Mouse (Mus musculus): Measurements from ENCODE around the gene Cdc42ep2. TPM values are rescaled to one million over a fixed set of nuclear protein-coding genes. Genes with fewer than 3 reads are reported as not detected.

The Cdc42ep2 gene
- polyA plus RNA-seq, 1 experiment from 2014 or later = 21.3 TPM

GRCm38 (mm10) chr19:5881155-5881554, 43.5 kb downstream of the Cdc42ep2 start:
- TF ChIP-seq EP300 (IDR thresholded peaks at IDR 0.05) (no peak), CTCF (IDR thresholded peaks at IDR 0.05) (no peak)
- 96% methylated on average over 6 of the region's 6 CpGs for WGBS

GRCm38 (mm10) chr19:5879735-5880134, 44.9 kb downstream of the Cdc42ep2 start:
- Histone ChIP-seq H3K4me3 (ENCODE audit: low read depth, low read length) (no peak overlapping the region), H3K36me3 (ENCODE audit: insufficient read depth, low read length) (no peaks in the 10 kb centered on the region), H3K9ac (replicated peaks; ENCODE audit: low read depth) (no peak overlapping the region), H3K4me1 (ENCODE audit: insufficient read depth, low read depth, low read length) (peaks cover 7% of the 10 kb centered on the region; the same call in 1 of the 2 replicates), H3K27me3 (replicated peaks; ENCODE audit: insufficient read depth, low read length) (no peaks in the 10 kb centered on the region), H3K27ac (ENCODE audit: low read length) (no peak overlapping the region), H3K4me2 (replicated peaks; ENCODE audit: low read depth, low read length) (no peak overlapping the region), H3K9me3 (ENCODE audit: low read length) (no peaks in the 10 kb centered on the region)
- TF ChIP-seq CTCF (IDR thresholded peaks at IDR 0.05) = no peak
- no peak for TF ChIP-seq EP300 (IDR thresholded peaks at IDR 0.05)
- ATAC-seq = no peak
- DNase-seq (ENCODE audit: low spot score) = no peak
- WGBS = 93% methylated on average over 7 of the region's 7 CpGs

More at GRCm38 (mm10) chr19:5881155-5881554, 43.5 kb downstream of the Cdc42ep2 start:
- Histone ChIP-seq H3K4me2 (replicated peaks; ENCODE audit: low read depth, low read length) (no peak overlapping the region), H3K4me1 (ENCODE audit: insufficient read depth, low read depth, low read length) (0 out of 2 replicates have a peak, but pooled peaks cover 7% of the 10 kb centered on the region), H3K9me3 (ENCODE audit: low read length) (no peaks in the 10 kb centered on the region), H3K36me3 (ENCODE audit: insufficient read depth, low read length) (no peaks in the 10 kb centered on the region), H3K27ac (ENCODE audit: low read length) (no peak overlapping the region), H3K4me3 (ENCODE audit: low read depth, low read length) (no peak overlapping the region), H3K27me3 (replicated peaks; ENCODE audit: insufficient read depth, low read length) (no peaks in the 10 kb centered on the region), H3K9ac (replicated peaks; ENCODE audit: low read depth) (no peak overlapping the region)
- DNase-seq (ENCODE audit: low spot score) (no peak), ATAC-seq (no peak)

- 68% methylated on average over 3 of the region's 3 CpGs for WGBS
- Histone ChIP-seq H3K4me2 (replicated peaks; ENCODE audit: low read depth, low read length) (peak overlapping the region; percentile 33), H3K9me3 (ENCODE audit: low read length) (no peaks in the 10 kb centered on the region), H3K27me3 (replicated peaks; ENCODE audit: insufficient read depth, low read length) (no peaks in the 10 kb centered on the region), H3K9ac (replicated peaks; ENCODE audit: low read depth) (no peak overlapping the region), H3K27ac (ENCODE audit: low read length) (peak overlapping the region; percentile 91), H3K36me3 (ENCODE audit: insufficient read depth, low read length) (no peaks in the 10 kb centered on the region), H3K4me3 (ENCODE audit: low read depth, low read length) (no peak overlapping the region), H3K4me1 (ENCODE audit: insufficient read depth, low read depth, low read length) (peaks cover 10% of the 10 kb centered on the region; the same call in 1 of the 2 replicates)
- no peak for TF ChIP-seq CTCF (IDR thresholded peaks at IDR 0.05)
- no peak for TF ChIP-seq EP300 (IDR thresholded peaks at IDR 0.05)
- ATAC-seq (no peak), DNase-seq (ENCODE audit: low spot score) (no peak)
These were observed 45.7 kb downstream of the Cdc42ep2 start for GRCm38 (mm10) chr19:5878916-5879315.

- no peaks in the 10 kb centered on the region for H3K27me3 ChIP-seq (replicated peaks; ENCODE audit: insufficient read depth, low read length)
- peak overlapping the region; percentile 6; the same call in 1 of the 2 replicates for H3K4me3 ChIP-seq (ENCODE audit: low read depth, low read length)
- TF ChIP-seq EP300 (IDR thresholded peaks at IDR 0.05) (no peak), CTCF (IDR thresholded peaks at IDR 0.05) (no peak)
- H3K36me3 ChIP-seq (ENCODE audit: insufficient read depth, low read length) = no peaks in the 10 kb centered on the region
- H3K9me3 ChIP-seq (ENCODE audit: low read length) = no peaks in the 10 kb centered on the region
- H3K27ac ChIP-seq (ENCODE audit: low read length) = peak overlapping the region; percentile 91
- WGBS = 22% methylated on average over 7 of the region's 7 CpGs
- peak overlapping the region; percentile 30; the same call in 1 of the 2 replicates for H3K9ac ChIP-seq (replicated peaks; ENCODE audit: low read depth)
- peaks cover 13% of the 10 kb centered on the region; the same call in 1 of the 2 replicates for H3K4me1 ChIP-seq (ENCODE audit: insufficient read depth, low read depth, low read length)
- peak overlapping the region; percentile 33 for H3K4me2 ChIP-seq (replicated peaks; ENCODE audit: low read depth, low read length)
- ATAC-seq (peak; percentile 46), DNase-seq (ENCODE audit: low spot score) (peak; percentile 72)
These were observed 46.3 kb downstream of the Cdc42ep2 start for GRCm38 (mm10) chr19:5878362-5878722.

GRCm38 (mm10) chr19:5877618-5878361, 46.8 kb downstream of the Cdc42ep2 start, which contains the start of gene Slc25a45:
TSS of gene Slc25a45 (plus strand) at chr19:5877808.
- peak within 1 kb of the TSS; percentile 30; the same call in 1 of the 2 replicates for H3K9ac ChIP-seq (replicated peaks; ENCODE audit: low read depth)
- no peaks in the 10 kb centered on the region for H3K36me3 ChIP-seq (ENCODE audit: insufficient read depth, low read length)
- 23% methylated on average over 15 of the region's 15 CpGs for WGBS
- peak within 1 kb of the TSS; percentile 91 for H3K27ac ChIP-seq (ENCODE audit: low read length)
- H3K4me3 ChIP-seq (ENCODE audit: low read depth, low read length) = peak within 1 kb of the TSS; percentile 6; the same call in 1 of the 2 replicates
- ATAC-seq = peak; percentile 86
- TF ChIP-seq EP300 (IDR thresholded peaks at IDR 0.05) (peak; percentile 68), CTCF (IDR thresholded peaks at IDR 0.05) (peak; percentile 92)
- H3K9me3 ChIP-seq (ENCODE audit: low read length) = no peaks in the 10 kb centered on the region
- peak; percentile 94 for DNase-seq (ENCODE audit: low spot score)
- H3K4me2 ChIP-seq (replicated peaks; ENCODE audit: low read depth, low read length) = peak within 1 kb of the TSS; percentile 33
- H3K27me3 ChIP-seq (replicated peaks; ENCODE audit: insufficient read depth, low read length) = no peaks in the 10 kb centered on the region
- H3K4me1 ChIP-seq (ENCODE audit: insufficient read depth, low read depth, low read length) = peaks cover 13% of the 10 kb centered on the region; the same call in 1 of the 2 replicates

- ATAC-seq (peak; percentile 74), DNase-seq (ENCODE audit: low spot score) (peak; percentile 99)
- H3K36me3 ChIP-seq (ENCODE audit: insufficient read depth, low read length) = no peaks in the 10 kb centered on the region
- peak within 1 kb of the TSS; percentile 57 for H3K27ac ChIP-seq (ENCODE audit: low read length)
- H3K27me3 ChIP-seq (replicated peaks; ENCODE audit: insufficient read depth, low read length) = no peaks in the 10 kb centered on the region
- peak within 1 kb of the TSS; percentile 78 for H3K9ac ChIP-seq (replicated peaks; ENCODE audit: low read depth)
- TF ChIP-seq EP300 (IDR thresholded peaks at IDR 0.05) (no peak), CTCF (IDR thresholded peaks at IDR 0.05) (no peak)
- WGBS = under 1% methylated on average over 37 of the region's 37 CpGs
- peaks cover 25% of the 10 kb centered on the region for H3K4me1 ChIP-seq (ENCODE audit: insufficient read depth, low read depth, low read length)
- peak within 1 kb of the TSS; percentile 80 for H3K4me2 ChIP-seq (replicated peaks; ENCODE audit: low read depth, low read length)
- H3K4me3 ChIP-seq (ENCODE audit: low read depth, low read length) = peak within 1 kb of the TSS; percentile 70
- no peaks in the 10 kb centered on the region for H3K9me3 ChIP-seq (ENCODE audit: low read length)
These were observed 49.6 kb downstream of the Cdc42ep2 start, which contains the start of gene Frmd8 for GRCm38 (mm10) chr19:5874969-5875480. TSS of gene Frmd8 (minus strand) at chr19:5875274.

Data from lung, postnatal 0 days (tissue).